Mouse (Mus musculus): ENCODE results near the gene Grik4. TPM values are rescaled to one million over a fixed set of nuclear protein-coding genes. Genes with fewer than 3 reads are reported as not detected.
A peak's percentile ranks its signal among the peaks of the same experiment; 100 is the strongest.

Gene Grik4
- polyA plus RNA-seq, 1 experiment from 2014 or later, result 2.8 TPM

- Histone ChIP-seq H3K9ac (no peak overlapping the region), H3K27me3 (peaks cover 5% of the 10 kb centered on the region; the same call in 1 of the 2 replicates), H3K4me3 (replicated peaks) (no peak overlapping the region), H3K4me2 (no peak overlapping the region), H3K9me3 (no peaks in the 10 kb centered on the region), H3K27ac (no peak overlapping the region), H3K36me3 (replicated peaks) (no peaks in the 10 kb centered on the region), H3K4me1 (peaks cover 12% of the 10 kb centered on the region)
- 77% methylated on average over 6 of the region's 6 CpGs for WGBS
- ATAC-seq (ENCODE audit: low FRiP score), result no peak
These were observed 71.4 kb downstream of the Grik4 start for GRCm38 (mm10) chr9:42872885-42873284.

GRCm38 (mm10) chr9:42871681-42872080, 72.6 kb downstream of the Grik4 start:
- no peak for ATAC-seq (ENCODE audit: low FRiP score)
- Histone ChIP-seq H3K27me3 (peaks cover 8% of the 10 kb centered on the region), H3K36me3 (replicated peaks) (no peaks in the 10 kb centered on the region), H3K4me2 (no peak overlapping the region), H3K27ac (no peak overlapping the region), H3K9me3 (no peaks in the 10 kb centered on the region), H3K4me1 (peaks cover 11% of the 10 kb centered on the region; the same call in 1 of the 2 replicates), H3K4me3 (replicated peaks) (no peak overlapping the region), H3K9ac (no peak overlapping the region)
- WGBS, result 90% methylated on average over 4 of the region's 4 CpGs

- 63% methylated on average over 9 of the region's 9 CpGs for WGBS
- peaks cover 15% of the 10 kb centered on the region for H3K27me3 ChIP-seq
- peaks cover 20% of the 10 kb centered on the region for H3K4me1 ChIP-seq
- ATAC-seq (ENCODE audit: low FRiP score), result no peak
- no peak overlapping the region for H3K9ac ChIP-seq
- H3K4me3 ChIP-seq (replicated peaks), result no peak overlapping the region
- no peaks in the 10 kb centered on the region for H3K9me3 ChIP-seq
- H3K4me2 ChIP-seq, result no peak overlapping the region
- H3K27ac ChIP-seq, result no peak overlapping the region
- no peaks in the 10 kb centered on the region for H3K36me3 ChIP-seq (replicated peaks)
These were observed 74.0 kb downstream of the Grik4 start for GRCm38 (mm10) chr9:42870257-42870656.

GRCm38 (mm10) chr9:42868508-42868907, 75.8 kb downstream of the Grik4 start:
- H3K9ac ChIP-seq, result no peak overlapping the region
- no peak overlapping the region for H3K4me3 ChIP-seq (replicated peaks)
- H3K9me3 ChIP-seq, result no peaks in the 10 kb centered on the region
- H3K27ac ChIP-seq, result no peak overlapping the region
- no peaks in the 10 kb centered on the region for H3K36me3 ChIP-seq (replicated peaks)
- H3K27me3 ChIP-seq, result peaks cover 15% of the 10 kb centered on the region
- no peak for ATAC-seq (ENCODE audit: low FRiP score)
- H3K4me2 ChIP-seq, result no peak overlapping the region
- WGBS, result 14% methylated on average over 10 of the region's 10 CpGs
- H3K4me1 ChIP-seq, result peaks cover 34% of the 10 kb centered on the region

- H3K36me3 ChIP-seq (replicated peaks), result no peaks in the 10 kb centered on the region
- H3K27ac ChIP-seq, result no peak overlapping the region
- H3K4me1 ChIP-seq, result peaks cover 36% of the 10 kb centered on the region
- no peak overlapping the region for H3K9ac ChIP-seq
- H3K9me3 ChIP-seq, result no peaks in the 10 kb centered on the region
- H3K27me3 ChIP-seq, result peaks cover 20% of the 10 kb centered on the region
- 91% methylated on average over 4 of the region's 4 CpGs for WGBS
- no peak overlapping the region for H3K4me3 ChIP-seq (replicated peaks)
- H3K4me2 ChIP-seq, result no peak overlapping the region
- ATAC-seq (ENCODE audit: low FRiP score), result no peak
These were observed 77.6 kb downstream of the Grik4 start for GRCm38 (mm10) chr9:42866650-42867049.

GRCm38 (mm10) chr9:42865036-42865829, 79.1 kb downstream of the Grik4 start:
- H3K9me3 ChIP-seq, result no peaks in the 10 kb centered on the region
- peaks cover 36% of the 10 kb centered on the region for H3K4me1 ChIP-seq
- H3K9ac ChIP-seq, result no peak overlapping the region
- H3K4me3 ChIP-seq (replicated peaks), result no peak overlapping the region
- H3K36me3 ChIP-seq (replicated peaks), result no peaks in the 10 kb centered on the region
- H3K4me2 ChIP-seq, result no peak overlapping the region
- 0 out of 2 replicates have a peak, but pooled peaks have one; percentile 46 for ATAC-seq (ENCODE audit: low FRiP score)
- WGBS, result 42% methylated on average over 11 of the region's 11 CpGs
- no peak overlapping the region for H3K27ac ChIP-seq
- peaks cover 20% of the 10 kb centered on the region for H3K27me3 ChIP-seq

- no peak overlapping the region for H3K4me3 ChIP-seq (replicated peaks)
- no peaks in the 10 kb centered on the region for H3K36me3 ChIP-seq (replicated peaks)
- peaks cover 27% of the 10 kb centered on the region for H3K4me1 ChIP-seq
- H3K27ac ChIP-seq, result no peak overlapping the region
- ATAC-seq (ENCODE audit: low FRiP score), result no peak
- H3K27me3 ChIP-seq, result peaks cover 15% of the 10 kb centered on the region
- no peaks in the 10 kb centered on the region for H3K9me3 ChIP-seq
- H3K4me2 ChIP-seq, result no peak overlapping the region
- no peak overlapping the region for H3K9ac ChIP-seq
- 61% methylated on average over 5 of the region's 5 CpGs for WGBS
These were observed 80.9 kb downstream of the Grik4 start for GRCm38 (mm10) chr9:42863360-42863759.

GRCm38 (mm10) chr9:42861711-42862110, 82.6 kb downstream of the Grik4 start:
- peaks cover 25% of the 10 kb centered on the region for H3K4me1 ChIP-seq
- H3K9me3 ChIP-seq, result no peaks in the 10 kb centered on the region
- peaks cover 12% of the 10 kb centered on the region for H3K27me3 ChIP-seq
- 75% methylated on average over 6 of the region's 6 CpGs for WGBS
- ATAC-seq (ENCODE audit: low FRiP score), result no peak
- H3K36me3 ChIP-seq (replicated peaks), result no peaks in the 10 kb centered on the region
- H3K4me2 ChIP-seq, result no peak overlapping the region
- H3K4me3 ChIP-seq (replicated peaks), result no peak overlapping the region
- no peak overlapping the region for H3K9ac ChIP-seq
- H3K27ac ChIP-seq, result no peak overlapping the region

GRCm38 (mm10) chr9:42861238-42861637, 83.1 kb downstream of the Grik4 start:
- Histone ChIP-seq H3K27me3 (peaks cover 7% of the 10 kb centered on the region), H3K4me1 (peaks cover 25% of the 10 kb centered on the region), H3K9ac (no peak overlapping the region), H3K4me2 (no peak overlapping the region), H3K4me3 (replicated peaks) (no peak overlapping the region), H3K36me3 (replicated peaks) (no peaks in the 10 kb centered on the region), H3K27ac (no peak overlapping the region), H3K9me3 (no peaks in the 10 kb centered on the region)
- 91% methylated on average over 11 of the region's 11 CpGs for WGBS
- ATAC-seq (ENCODE audit: low FRiP score), result no peak

GRCm38 (mm10) chr9:42859959-42860794, 84.1 kb downstream of the Grik4 start:
- H3K27me3 ChIP-seq, result peaks cover 5% of the 10 kb centered on the region
- no peak overlapping the region for H3K4me3 ChIP-seq (replicated peaks)
- no peaks in the 10 kb centered on the region for H3K9me3 ChIP-seq
- ATAC-seq (ENCODE audit: low FRiP score), result no peak
- H3K27ac ChIP-seq, result no peak overlapping the region
- 78% methylated on average over 10 of the region's 10 CpGs for WGBS
- peaks cover 15% of the 10 kb centered on the region for H3K4me1 ChIP-seq
- no peaks in the 10 kb centered on the region for H3K36me3 ChIP-seq (replicated peaks)
- H3K9ac ChIP-seq, result no peak overlapping the region
- H3K4me2 ChIP-seq, result no peak overlapping the region

- Histone ChIP-seq H3K36me3 (replicated peaks) (no peaks in the 10 kb centered on the region), H3K9me3 (no peaks in the 10 kb centered on the region)
- 71% methylated on average over 4 of the region's 4 CpGs for WGBS
These were observed 85.1 kb downstream of the Grik4 start for GRCm38 (mm10) chr9:42858998-42859690.

GRCm38 (mm10) chr9:42858576-42858975, 85.7 kb downstream of the Grik4 start:
- peaks cover 5% of the 10 kb centered on the region; the same call in 1 of the 2 replicates for H3K27me3 ChIP-seq
- H3K4me1 ChIP-seq, result 0 out of 2 replicates have a peak, but pooled peaks cover 3% of the 10 kb centered on the region
- no peaks in the 10 kb centered on the region for H3K36me3 ChIP-seq (replicated peaks)
- ATAC-seq (ENCODE audit: low FRiP score), result no peak
- no peak overlapping the region for H3K4me3 ChIP-seq (replicated peaks)
- H3K27ac ChIP-seq, result no peak overlapping the region
- H3K4me2 ChIP-seq, result no peak overlapping the region
- H3K9ac ChIP-seq, result no peak overlapping the region
- WGBS, result 61% methylated on average over 3 of the region's 3 CpGs
- H3K9me3 ChIP-seq, result no peaks in the 10 kb centered on the region

More at GRCm38 (mm10) chr9:42858998-42859690, 85.1 kb downstream of the Grik4 start:
- Histone ChIP-seq H3K9ac (no peak overlapping the region), H3K4me1 (peaks cover 9% of the 10 kb centered on the region; the same call in 1 of the 2 replicates), H3K4me3 (replicated peaks) (no peak overlapping the region), H3K4me2 (no peak overlapping the region), H3K27me3 (peaks cover 5% of the 10 kb centered on the region), H3K27ac (no peak overlapping the region)
- no peak for ATAC-seq (ENCODE audit: low FRiP score)

All from forebrain, embryonic 12.5 days (tissue).